Mouse (Mus musculus) R1 (cell line): ENCODE measurements around the gene Gmpr2.

ENCODE experiments used
- DNase-seq: peaks from one replicate; pipeline ENCODE4 v3.0.0-alpha.2; 2018; ENCODE audit warnings: low read depth, low spot score

Gene Gmpr2

DNA sequence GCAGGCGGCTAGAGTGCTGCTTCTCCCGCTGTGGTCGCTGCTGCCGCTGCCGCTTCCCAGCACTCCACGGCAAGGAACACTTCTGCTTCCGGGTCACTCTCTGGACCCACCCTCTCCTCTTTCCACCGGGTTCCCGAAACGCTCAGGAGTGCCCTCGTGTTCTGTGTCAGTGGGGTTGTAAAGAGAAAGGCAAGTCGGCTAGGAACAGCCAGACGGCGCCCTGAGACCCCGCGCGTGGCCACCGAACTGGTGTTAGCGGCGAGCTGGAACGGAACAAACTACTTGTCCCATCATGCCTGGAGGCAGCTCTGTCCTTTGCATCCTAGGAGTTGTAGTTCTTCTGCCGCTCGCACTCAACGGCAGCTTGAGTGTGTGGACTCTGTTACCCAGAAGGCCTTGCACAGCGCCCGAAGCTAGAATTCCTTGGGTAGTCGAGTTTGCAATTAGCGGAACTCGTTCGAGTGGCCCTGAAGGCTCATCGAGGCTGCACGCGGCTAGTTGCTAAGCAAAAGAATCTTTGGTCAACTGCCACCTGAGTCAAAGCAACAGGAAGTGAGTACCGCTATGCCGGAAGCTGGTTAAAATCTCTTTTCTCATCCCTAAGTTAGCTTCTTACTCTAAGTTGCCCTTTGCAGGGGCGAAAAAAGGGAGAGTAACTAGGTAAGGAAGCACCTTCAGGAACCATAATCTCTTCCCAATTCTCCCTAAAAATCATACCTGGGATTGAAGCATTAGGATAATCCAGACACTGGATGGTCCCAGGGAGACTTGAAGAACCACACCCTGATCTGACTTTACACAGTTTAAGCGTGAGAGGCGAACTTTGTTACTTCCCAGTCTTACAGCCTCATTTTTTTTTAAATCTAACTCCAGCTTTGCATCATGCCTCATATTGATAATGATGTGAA is at the start of gene Gmpr2, which contains the start of gene Nedd8:
TSS of gene Gmpr2 (plus strand) at position 109 of the 908 bp plus-strand sequence.
TSS of gene Nedd8 (minus strand) at position 292 of the 908 bp plus-strand sequence.
- DNase-seq, result peak; percentile 100

DNA sequence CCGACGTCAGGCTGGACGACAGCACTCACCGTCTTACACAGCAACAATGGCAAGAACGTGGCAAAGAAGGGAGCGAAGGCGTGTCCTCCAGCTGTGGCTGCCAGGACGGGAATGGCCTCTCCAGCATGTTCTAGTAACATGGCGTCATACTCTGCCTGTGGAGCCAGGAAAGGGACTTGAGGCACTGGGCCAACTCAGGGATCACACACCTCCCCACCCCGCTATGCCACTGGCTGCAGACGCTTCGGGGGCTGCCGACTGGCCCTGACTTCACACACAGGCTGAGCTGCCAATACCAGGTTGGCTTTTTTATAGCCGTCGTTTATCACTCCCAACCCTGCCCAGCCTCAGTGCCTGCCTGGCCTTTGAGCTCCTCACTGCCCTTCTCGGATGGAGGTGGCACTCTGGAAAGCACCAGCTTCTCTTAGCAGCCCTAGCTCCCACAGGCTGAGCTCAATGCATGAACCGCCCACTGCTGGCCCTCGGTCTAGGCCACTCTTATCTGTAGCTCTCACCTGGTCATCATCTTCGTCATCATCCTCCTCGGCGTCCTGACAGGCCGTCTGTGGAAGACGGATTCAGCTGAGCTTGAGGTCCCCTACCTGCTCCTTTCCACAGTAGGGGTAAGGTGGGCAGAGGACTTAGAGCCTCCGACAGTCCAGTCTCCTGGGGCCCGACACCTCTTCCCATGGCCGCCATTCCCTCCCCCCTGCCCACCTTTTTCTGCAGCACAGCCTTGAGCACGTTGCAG is 43.5 kb upstream of the Gmpr2 start:
- DNase-seq, result no peak

DNA sequence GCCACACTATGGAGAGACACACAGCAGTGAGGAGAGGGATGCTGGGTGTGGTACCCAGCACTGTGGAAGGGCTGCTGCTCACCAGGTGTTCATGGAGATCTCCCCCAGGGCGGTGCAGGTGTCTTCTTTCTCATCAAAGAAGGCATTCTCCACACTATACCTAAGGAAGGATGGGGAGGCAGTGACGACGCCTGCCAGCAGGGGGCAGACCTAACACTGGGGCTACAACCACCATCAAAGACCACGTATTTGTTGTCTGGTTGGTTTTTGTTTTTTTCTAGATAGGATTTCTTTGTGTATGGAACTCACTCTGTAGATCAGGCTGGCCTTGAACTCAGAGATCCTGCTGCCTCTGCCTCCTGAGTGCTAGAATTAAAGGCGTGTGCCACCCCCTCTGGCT is 42.4 kb upstream of the Gmpr2 start:
- DNase-seq, result peak; percentile 53

DNA sequence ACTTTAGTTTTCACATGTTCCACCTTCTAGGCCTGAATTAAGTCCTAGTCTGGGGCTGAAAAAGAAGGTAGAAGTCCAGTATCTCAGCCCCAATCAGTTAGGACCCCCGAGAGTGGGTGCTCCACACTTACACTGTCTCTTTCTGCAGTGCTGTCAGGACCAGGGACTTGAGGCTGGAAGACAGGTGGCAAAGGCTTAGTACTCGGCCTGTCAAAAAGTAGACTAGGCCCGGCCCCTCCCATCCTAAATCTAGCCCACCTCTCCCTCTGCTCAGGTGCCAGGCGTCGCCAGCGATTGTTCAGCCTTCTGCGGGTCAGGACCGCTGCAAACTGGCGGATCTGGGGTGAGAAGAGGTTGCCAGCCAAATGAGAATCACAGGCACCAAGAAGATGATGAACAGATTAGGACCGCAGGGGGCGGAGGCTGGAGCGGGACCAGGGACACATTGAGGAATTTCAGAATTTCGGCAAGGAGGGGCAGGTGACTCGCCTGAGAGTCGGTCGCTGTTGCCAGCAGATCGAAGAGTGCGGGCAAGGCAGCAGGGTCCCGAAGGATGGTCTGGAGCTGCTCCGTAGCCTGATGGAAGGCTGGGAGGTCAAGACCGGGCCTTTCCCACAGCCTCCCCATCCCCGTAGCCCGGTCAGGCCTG is 36.7 kb upstream of the Gmpr2 start:
- peak; percentile 71 for DNase-seq

DNA sequence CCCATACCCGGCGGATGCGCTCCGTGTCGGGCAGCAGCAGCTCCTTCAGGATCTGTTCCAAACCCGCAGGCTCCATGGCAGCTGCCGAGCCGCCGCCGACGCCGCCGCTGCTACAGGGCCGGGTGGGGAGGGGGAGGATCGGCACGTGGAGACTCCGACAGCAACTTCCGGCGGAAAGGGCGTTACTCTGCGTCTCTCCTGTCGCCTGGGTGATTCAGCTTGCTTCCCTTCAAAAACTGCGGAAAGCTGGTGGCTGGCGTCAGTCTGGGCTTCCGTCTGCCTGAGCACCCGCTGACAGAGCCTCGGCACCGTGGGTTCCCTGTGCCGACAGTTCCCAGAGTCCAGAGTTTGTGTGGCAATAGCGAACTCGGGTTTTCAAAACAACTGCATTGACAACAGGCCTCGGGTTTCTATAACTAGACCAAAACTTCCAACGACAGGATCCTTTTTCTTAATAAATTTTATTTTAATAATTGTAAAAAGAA is 36.2 kb upstream of the Gmpr2 start, which contains the start of gene Ipo4:
TSS of gene Ipo4 (minus strand) at position 435 of the 485 bp plus-strand sequence.
- peak; percentile 95 for DNase-seq

DNA sequence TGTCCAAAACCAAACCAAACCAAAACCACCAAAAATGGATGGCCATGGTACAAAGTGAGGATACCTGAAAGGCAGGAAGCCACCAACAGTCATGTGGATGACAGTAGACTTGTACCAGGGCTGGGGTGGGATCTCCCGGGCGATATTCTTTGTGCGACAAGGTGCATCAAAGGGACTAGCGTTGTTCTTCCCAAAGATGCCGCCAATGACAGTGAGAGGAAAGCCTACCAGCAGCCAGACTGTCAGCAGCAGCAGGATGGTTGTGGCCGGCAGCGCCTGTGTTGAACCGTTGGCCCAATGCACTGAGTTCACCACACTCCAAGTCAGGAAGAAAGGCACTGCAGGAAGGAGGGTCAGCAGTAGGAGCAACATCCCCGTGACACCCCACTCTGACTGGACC is 33.9 kb upstream of the Gmpr2 start, which contains the start of gene Gm49378:
TSS of gene Gm49378 (minus strand) at position 101 of the 400 bp plus-strand sequence.
- DNase-seq, result no peak

DNA sequence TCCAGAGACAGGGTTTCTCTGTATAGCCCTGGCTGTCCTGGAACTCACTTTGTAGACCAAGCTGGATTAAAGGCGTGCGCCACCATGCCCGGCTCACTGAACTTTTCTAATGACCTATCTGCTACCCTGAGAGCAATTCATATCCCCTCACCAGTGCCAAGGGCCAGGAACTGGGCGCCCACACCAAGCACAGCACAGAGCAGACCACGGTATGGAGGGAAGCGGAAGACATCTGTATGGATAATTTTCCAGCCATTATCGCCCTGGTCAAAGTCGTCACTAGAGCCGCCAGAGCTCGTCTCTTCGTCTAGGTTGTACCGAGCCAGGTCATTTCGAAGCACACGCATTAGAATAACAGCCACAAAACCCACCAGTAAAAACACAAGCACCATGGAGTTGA is 30.9 kb upstream of the Gmpr2 start:
- DNase-seq, result no peak

DNA sequence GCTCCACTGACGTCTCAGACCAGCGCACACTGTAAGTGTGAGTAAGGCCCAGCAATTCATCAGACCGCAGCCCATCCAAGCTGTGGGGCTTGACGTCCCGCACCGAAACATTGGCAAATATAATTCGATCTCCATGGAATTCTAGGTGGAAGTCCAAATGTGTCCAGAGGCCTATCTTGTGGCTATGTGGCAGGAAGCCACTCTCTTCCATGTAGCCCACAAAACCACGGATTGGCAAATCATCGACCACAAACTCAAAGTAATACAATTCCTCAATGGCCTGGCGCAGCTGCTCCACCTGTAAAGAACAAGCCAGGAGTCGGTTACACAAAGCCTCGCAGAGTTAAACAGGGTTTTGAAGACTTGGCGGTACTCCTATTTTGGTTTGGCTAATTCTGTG is 30.4 kb upstream of the Gmpr2 start:
- DNase-seq, result no peak

DNA sequence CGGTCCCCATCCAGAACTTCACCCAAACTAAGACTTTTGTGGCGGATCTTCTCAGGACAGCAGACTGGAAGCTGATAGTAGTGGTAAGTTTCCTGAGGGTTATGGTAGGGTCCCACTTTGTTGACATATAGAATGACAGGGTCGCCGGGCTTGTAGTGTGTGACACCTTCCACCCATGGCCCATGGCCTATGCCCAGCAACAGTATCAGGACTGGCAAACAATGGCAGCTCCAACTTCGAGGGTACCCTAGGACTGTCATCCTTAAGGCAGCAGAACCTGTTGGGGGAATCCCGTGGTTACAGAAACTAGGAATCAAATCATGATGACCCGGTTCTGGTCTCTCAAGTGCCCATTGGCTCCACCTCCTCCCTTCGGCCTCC is 29.1 kb upstream of the Gmpr2 start:
- no peak for DNase-seq

DNA sequence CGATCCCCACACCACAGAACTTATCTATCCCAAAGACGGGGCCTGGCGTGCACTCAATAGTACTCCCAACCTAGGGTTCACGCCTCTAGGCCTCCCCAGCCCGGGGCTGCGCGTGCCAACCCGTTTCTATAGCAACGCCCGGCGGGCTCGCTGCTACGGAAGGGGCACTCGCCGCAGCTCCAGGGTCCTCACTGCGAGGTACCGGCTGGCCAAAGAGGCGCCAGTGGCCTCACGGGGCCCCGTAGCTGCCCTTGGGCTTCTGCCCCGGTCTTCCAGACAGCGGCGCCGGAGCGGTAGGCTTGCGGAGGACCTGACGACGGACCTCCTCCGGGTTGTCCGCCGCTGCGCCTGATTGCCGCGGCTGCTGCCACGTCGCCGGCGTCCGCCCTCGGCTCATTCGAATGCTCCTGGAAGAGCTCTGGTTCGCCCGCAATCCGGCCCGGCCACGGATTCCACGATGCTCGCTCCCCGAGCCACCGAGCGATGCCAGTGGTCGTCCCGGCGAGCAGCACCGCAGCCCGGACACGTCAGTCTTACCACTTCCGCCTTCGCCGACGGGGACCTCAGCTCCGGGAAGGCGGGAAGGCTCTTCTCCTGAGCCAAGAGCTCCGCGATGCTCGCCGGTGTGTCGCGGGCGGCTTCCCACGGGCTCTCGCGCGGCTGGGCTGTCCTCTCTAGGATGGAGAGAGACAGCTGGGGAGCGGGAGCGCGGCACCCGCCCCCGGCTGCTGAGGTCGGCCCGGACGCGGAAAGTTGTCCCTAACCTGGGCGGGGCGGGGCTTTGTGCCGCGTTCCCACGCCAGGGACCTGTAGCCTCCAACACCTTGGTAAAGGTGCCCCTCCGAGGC is 28.5 kb upstream of the Gmpr2 start, which contains the start of gene Tm9sf1:
TSS of gene Tm9sf1 (minus strand) at position 747 of the 848 bp plus-strand sequence.
- peak; percentile 79 for DNase-seq

DNA sequence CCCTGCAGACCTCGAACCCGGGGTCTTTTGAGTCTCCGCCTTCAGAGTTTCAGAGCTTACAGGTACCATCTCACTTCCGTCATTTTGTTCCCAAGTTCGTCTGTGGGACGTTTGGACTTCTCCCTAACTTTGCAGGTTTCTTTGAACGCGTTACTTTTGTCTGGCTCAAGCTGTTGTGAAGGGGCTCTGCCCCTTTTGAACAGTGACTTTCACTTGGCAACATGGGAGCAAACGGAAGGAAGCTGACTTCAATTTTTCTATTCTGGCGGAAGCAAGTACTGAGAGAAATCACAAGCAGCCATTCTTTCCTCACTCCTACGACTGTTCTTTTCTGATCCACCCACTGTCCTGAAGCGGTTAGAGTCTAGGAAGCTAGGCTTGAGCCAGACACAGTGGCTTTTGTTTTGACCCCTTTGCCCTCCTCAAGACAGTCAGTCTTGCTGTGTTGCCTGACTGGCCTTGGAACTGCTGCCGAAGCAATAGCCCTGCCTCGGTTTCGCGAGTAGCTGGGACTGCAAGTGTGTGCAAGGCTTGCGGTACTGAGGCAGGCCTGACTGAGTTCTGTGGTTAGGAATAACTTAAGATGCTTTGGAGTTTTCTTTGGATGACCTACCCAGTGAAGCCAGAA is 27.4 kb upstream of the Gmpr2 start:
- no peak for DNase-seq

DNA sequence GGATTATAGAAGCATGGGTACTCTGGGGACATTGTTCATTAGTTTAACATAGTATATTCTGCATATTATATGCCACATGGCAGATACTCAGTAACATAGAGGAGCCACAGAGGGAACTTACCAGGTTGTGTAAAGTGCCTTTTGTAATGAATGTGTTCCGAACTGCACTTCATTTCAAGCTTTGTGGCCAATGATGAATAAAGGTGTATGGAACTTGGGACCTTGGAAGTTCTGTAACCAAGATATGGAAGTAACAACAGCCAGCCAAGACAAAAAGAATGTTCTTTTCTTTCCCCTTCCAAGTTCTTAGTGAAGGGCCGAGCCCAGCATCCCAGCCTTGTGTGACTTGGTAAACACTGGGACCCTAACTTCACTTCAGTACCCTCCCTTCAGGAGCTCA is 21.9 kb upstream of the Gmpr2 start, which contains the start of gene Tssk4:
TSS of gene Tssk4 (plus strand) at position 301 of the 400 bp plus-strand sequence.
- DNase-seq, result no peak

DNA sequence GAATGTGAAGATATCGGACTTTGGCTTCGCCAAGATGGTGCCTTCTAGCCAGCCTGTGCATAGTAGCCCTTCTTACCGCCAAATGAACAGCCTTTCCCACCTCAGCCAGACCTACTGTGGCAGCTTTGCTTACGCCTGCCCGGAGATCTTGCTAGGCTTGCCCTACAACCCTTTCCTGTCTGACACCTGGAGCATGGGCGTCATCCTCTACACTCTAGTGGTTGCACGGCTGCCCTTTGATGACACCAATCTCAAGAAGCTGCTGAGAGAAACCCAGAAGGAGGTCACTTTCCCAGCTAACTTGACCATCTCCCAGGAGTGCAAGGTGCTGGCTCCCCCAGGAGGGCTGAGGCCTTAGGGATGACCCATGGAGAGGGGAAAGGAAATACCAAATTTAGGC is 20.2 kb upstream of the Gmpr2 start:
- DNase-seq, result no peak

DNA sequence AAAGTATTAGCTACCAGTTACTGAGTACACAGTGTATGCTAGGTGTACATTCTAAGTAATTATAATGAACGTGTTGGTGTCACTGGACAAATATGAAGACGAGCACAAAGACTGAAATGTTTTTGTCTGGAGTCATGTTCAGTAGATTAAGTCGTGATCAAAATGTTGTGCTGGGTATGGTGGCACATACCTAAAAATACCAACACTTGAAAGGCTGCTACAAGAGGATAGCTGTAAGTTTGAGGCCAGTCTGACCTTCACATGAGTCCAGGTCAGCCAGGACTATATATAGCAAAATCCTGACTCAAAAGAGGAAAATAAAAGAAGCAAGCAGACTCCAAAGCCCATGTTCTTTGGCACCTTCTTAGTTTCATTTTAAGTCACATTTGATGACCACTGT is 14.8 kb upstream of the Gmpr2 start:
- DNase-seq, result no peak

DNA sequence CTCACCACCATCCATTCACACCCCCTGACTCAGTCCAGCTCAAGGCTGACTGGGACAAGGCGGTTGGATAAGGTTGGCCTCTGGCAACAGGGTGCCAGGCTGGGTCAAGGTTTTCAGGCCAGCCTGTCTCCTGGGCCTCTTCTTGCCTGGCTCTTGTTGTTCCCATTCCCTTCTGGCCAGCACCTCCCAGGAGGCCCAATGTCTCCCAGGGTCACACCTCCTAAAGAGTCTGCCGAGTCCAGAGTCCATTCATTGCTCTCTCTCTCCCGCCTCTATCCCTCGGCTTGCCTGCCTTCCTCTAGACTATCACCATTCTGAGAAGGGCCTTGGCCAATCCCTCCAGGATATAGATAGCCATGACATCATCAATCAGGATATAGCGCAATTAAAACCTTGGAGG is 13.7 kb upstream of the Gmpr2 start:
- DNase-seq, result no peak

DNA sequence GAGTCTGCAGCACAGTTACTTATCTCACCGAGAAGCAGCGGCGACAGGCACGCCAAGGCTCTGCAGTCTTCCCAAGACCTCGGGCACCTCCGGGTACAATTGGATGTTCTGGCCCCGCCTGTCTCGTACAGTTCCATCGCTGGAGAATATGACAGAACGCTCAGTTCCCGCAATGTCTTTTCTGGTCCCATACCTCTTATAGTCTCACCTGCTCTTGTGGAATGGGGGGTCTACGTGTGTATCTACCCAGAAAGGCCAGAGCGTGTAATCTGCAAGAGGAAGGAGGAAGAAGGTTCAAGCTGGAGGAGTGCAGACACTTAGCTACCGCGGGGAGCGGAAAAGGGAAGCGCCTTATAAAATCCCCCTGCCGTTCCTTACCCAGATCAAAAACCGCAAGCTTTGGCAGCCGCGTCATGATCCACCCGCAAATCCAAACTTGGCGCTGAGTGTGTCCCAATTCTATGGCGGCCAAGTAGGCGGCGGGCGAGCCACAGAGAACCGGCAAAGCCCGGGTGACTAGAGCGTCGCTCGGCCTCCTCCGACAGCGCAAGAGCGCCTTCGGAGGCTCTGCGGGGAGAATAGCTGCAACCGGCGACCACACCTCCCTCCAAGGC is 11.7 kb upstream of the Gmpr2 start, which contains the start of gene Mdp1:
TSS of gene Mdp1 (minus strand) at position 549 of the 614 bp plus-strand sequence.
- DNase-seq, result peak; percentile 84

DNA sequence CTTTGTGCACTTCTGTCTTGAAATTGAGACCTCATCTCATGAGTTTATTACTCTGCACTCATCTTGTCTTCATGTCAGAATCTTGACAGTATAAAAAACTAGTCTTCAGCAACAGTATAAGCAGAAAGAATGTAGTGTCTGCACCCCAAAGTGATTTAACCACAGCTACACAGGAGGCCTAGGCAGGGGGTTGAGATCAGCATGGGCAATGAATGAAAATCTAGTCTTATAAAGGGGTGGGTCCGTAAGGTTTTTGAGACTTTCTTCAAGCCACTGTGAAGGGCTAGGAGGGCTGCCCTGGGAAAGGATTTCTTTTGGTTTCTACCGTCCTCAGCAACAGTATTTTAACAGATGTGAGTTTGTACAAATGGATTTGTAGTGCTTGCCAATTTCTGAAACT is 11.1 kb upstream of the Gmpr2 start:
- no peak for DNase-seq

DNA sequence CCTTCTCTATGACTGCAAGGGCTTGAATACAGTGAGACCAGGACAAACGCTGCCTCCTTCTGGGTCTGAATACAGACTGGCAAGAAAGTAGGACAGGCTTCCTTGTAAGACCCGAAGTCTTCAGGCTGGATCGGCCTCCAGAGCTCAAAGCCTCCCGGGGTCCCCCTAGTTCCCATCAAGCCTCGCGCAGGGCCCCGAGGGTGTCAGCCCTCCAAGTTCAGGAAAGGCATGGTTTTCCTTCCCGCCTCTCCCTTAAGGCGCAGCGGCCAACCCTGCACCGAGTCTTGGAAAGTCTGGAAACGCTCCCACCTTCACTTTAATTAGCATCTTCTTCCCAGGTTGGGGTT is 282 bp upstream of the Gmpr2 start:
- no peak for DNase-seq

DNA sequence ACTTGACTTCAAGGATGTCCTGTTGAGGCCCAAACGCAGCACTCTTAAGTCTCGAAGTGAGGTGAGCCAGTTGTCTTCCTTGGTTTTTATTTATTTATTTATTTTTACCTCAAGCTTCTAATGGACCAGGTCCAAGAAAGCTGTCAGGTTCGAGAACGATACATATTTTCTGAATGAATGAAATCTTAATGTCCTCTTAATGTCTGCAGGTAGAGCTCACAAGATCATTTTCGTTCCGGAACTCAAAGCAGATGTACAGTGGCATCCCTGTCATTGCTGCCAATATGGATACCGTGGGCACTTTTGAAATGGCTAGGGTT is 960 bp downstream of the Gmpr2 start:
- DNase-seq, result no peak

DNA sequence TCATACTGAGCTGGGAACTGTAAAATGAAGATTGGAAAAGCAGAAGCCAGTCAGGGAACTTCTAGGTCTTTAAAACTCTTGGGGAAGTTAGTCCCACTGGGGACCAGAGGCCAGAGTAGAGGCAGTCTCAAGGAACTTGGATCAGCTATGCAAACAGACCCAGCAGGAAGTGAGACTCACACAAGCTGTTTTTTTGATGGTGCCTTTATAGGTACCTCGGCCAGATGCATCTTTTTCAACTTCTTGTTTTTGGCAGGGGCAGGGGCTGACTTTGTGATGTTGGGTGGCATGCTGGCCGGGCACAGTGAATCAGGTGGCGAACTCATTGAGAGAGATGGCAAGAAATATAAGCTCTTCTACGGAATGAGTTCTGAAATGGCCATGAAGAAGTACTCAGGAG is 5.9 kb downstream of the Gmpr2 start:
- no peak for DNase-seq
